Comparison of ENCODE assay signal across 11 mouse cellular contexts in the genomic region with DNA sequence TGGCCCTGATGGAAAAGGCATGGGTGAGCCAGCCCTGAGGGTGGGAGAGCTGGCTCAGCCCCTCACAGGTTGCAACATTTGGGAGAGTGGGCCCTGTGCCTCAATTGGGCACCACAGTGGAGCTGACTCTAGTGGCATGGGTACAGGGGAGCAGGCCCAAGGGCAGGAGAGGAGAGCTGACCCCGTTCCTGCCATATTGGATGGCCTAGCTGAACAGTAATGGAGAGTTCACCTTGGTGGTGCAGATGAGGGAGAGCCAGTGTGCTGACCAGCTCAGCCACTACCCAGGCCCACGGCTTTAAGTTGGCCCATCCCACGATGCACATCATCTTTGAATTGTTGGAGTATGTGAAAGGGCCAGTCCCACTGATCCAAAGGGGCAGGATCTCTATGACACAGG. TPM values are rescaled to one million over a fixed set of nuclear protein-coding genes. Genes with fewer than 3 reads are reported as not detected.
"Had no signal": no experiment of that assay in that cellular context is flagged by ENCODE, and none has a peak within 500 bp of the region (broad histone marks: within the 10 kb centered on the region; RNA-seq: fewer than 3 reads in every experiment).

No protein-coding gene starts in this region.

- H3K4me2 ChIP-seq: liver, embryonic 11.5 days; lung, embryonic 14.5 days; midbrain, embryonic 15.5 days had no signal

- H3K27me3 ChIP-seq: midbrain, embryonic 15.5 days had no signal

- DNase-seq: layer of hippocampus, adult 9-11 months; thymus, postnatal 4 days had no signal

- H3K9ac ChIP-seq: lung, embryonic 14.5 days; midbrain, embryonic 15.5 days had no signal

- H3K27ac ChIP-seq: kidney, postnatal 0 days; midbrain, embryonic 15.5 days; stomach, postnatal 0 days had no signal

- H3K4me3 ChIP-seq: midbrain, embryonic 15.5 days had no signal

- H3K4me1 ChIP-seq: midbrain, embryonic 15.5 days had no signal

- H3K36me3 ChIP-seq: midbrain, embryonic 15.5 days had no signal

- H3K9me3 ChIP-seq: midbrain, embryonic 15.5 days had no signal

- ATAC-seq: midbrain, embryonic 15.5 days had no signal

RNA-seq across cellular contexts. Expression of gene Mgat4d, which starts 6.2 kb away (rescaled TPM):
- polyA plus RNA-seq: kidney, adult 2 months; kidney, postnatal 0 days; limb, embryonic 14.5 days; liver, embryonic 11.5 days; liver, embryonic 16.5 days; lung, embryonic 14.5 days; midbrain, embryonic 15.5 days; neural tube, embryonic 11.5 days; stomach, postnatal 0 days had no signal

RNA-seq across cellular contexts. Expression of gene Ucp1, which starts 51.9 kb away (rescaled TPM):
- polyA plus RNA-seq: liver, embryonic 11.5 days; liver, embryonic 16.5 days; lung, embryonic 14.5 days; stomach, postnatal 0 days had no signal
